Mouse (Mus musculus) heart, adult 2 months (tissue): Measurements from ENCODE around the gene Kcnn3.

Experiments
- CTCF ChIP-seq: fragments of 200-600 bp; IDR thresholded peaks from 2 replicates; pipeline ENCODE4 v1.8.1; 2022; ENCODE audit warnings: antibody characterized with exemption, mild to moderate bottlenecking, moderate library complexity
- POLR2A ChIP-seq: fragments of 200-500 bp; IDR thresholded peaks from 2 replicates; pipeline ENCODE4 v1.6.1; 2011; ENCODE audit warnings: mild to moderate bottlenecking, low read depth, low read length, control low read depth; ENCODE audit not compliant: insufficient read depth

DNA sequence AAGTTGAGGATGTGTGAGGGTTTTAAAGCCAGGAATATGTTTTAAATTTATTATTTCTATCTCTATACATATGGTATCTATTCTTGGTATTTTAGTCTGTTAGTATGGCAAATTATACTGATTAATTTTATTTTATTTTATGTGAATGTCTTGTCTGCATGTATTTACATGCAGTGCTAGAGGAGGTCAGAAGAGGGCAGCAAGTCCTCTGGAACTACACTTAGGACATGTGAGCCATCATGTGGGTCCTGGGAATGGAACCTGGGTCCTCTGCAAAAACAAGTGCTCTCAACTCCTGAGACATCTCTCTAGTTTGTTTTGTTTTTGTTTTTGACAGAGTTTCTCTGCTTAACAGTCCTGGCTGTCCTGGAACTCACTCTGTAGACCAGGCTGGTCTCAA lies 18.5 kb upstream of the Kcnn3 start:
- TF ChIP-seq CTCF (peak; percentile 61), POLR2A (no peak)
